Mouse (Mus musculus) liver, embryonic 13.5 days (tissue): Measurements from ENCODE around the gene Scin. TPM values are rescaled to one million over a fixed set of nuclear protein-coding genes. Genes with fewer than 3 reads are reported as not detected.
A peak's percentile ranks its signal among the peaks of the same experiment; 100 is the strongest.

Source experiments
- ATAC-seq: fragments of 200-750 bp; cut with Nextera tagmentation; 2 replicates; pipeline ENCODE4 v1.8.0; 2017; ENCODE audit warnings: low read depth, mild to moderate bottlenecking, moderate number of reproducible peaks, moderate library complexity
- DNase-seq: peaks from one replicate; pipeline ENCODE4 v3.0.0; 2022
- H3K27ac ChIP-seq: fragments of 300-500 bp; sonication (generic); 2 replicates; pipeline ENCODE4 v1.5.1; 2015; ENCODE audit warnings: moderate library complexity, mild to moderate bottlenecking, inconsistent platforms
- H3K27me3 ChIP-seq: fragments of 300-500 bp; sonication (generic); 2 replicates; pipeline ENCODE4 v1.6.1; 2015; ENCODE audit warnings: mild to moderate bottlenecking, inconsistent platforms
- H3K36me3 ChIP-seq: fragments of 300-500 bp; sonication (generic); 2 replicates; pipeline ENCODE4 v1.6.1; 2015; ENCODE audit warnings: mild to moderate bottlenecking, inconsistent platforms
- H3K4me1 ChIP-seq: fragments of 300-500 bp; sonication (generic); replicated peaks from 2 replicates; pipeline ENCODE4 v1.6.1; 2015; ENCODE audit warnings: inconsistent platforms
- H3K4me2 ChIP-seq: fragments of 300-500 bp; sonication (generic); 2 replicates; pipeline ENCODE4 v1.6.1; 2015; ENCODE audit warnings: inconsistent platforms, mild to moderate bottlenecking, moderate library complexity
- H3K4me3 ChIP-seq: fragments of 300-500 bp; sonication (generic); replicated peaks from 2 replicates; pipeline ENCODE4 v1.5.1; 2015; ENCODE audit warnings: mild to moderate bottlenecking, inconsistent platforms
- H3K9ac ChIP-seq: fragments of 300-500 bp; sonication (generic); 2 replicates; pipeline ENCODE4 v1.6.1; 2015; ENCODE audit warnings: mild to moderate bottlenecking, inconsistent platforms
- H3K9me3 ChIP-seq: fragments of 300-500 bp; sonication (generic); replicated peaks from 2 replicates; pipeline ENCODE4 v1.6.1; 2016; ENCODE audit warnings: inconsistent platforms
- WGBS: fragments of 180-500 bp; shearing (Covaris S2); methylation state at CpG from one replicate; pipeline ENCODE4 v1.1.7; 2015; ENCODE audit not compliant: insufficient replicate concordance; 5-methylcytosine and 5-hydroxymethylcytosine counted together
- polyA plus RNA-seq: library from polyadenylated mRNA; unstranded; fragments of >200 nt; fragmentation: Nextera tagmentation; extraction: Ambion mirVana; gene quantifications from 2 replicates; pipeline ENCODE4 v1.2.1, GENCODE M21; 2015

The Scin gene
- polyA plus RNA-seq, 1 experiment from 2014 or later: 0.13 TPM

GRCm38 (mm10) chr12:40146510-40146909 is 12.5 kb upstream of the Scin start:
- ATAC-seq: no peak
- Histone ChIP-seq H3K4me2 (no peak overlapping the region), H3K4me3 (no peak overlapping the region), H3K9ac (no peak overlapping the region), H3K9me3 (no peaks in the 10 kb centered on the region), H3K27ac (no peak overlapping the region), H3K36me3 (no peaks in the 10 kb centered on the region), H3K4me1 (no peaks in the 10 kb centered on the region), H3K27me3 (no peaks in the 10 kb centered on the region)
- 33% methylated on average over 5 of the region's 5 CpGs for WGBS
- no peak for DNase-seq

GRCm38 (mm10) chr12:40140706-40141105 is 6.7 kb upstream of the Scin start:
- H3K4me2 ChIP-seq: no peak overlapping the region
- DNase-seq (no peak), ATAC-seq (no peak)
- no peaks in the 10 kb centered on the region for H3K36me3 ChIP-seq
- no peaks in the 10 kb centered on the region for H3K27me3 ChIP-seq
- WGBS: 41% methylated on average over 5 of the region's 5 CpGs
- no peak overlapping the region for H3K27ac ChIP-seq
- no peak overlapping the region for H3K4me3 ChIP-seq
- H3K4me1 ChIP-seq: no peaks in the 10 kb centered on the region
- no peaks in the 10 kb centered on the region for H3K9me3 ChIP-seq
- H3K9ac ChIP-seq: no peak overlapping the region

GRCm38 (mm10) chr12:40139484-40140245 is 5.6 kb upstream of the Scin start:
- DNase-seq (no peak), ATAC-seq (no peak)
- no peak overlapping the region for H3K27ac ChIP-seq
- no peak overlapping the region for H3K4me3 ChIP-seq
- 71% methylated on average over 8 of the region's 8 CpGs for WGBS
- no peak overlapping the region for H3K4me2 ChIP-seq
- H3K9ac ChIP-seq: no peak overlapping the region
- no peaks in the 10 kb centered on the region for H3K36me3 ChIP-seq
- no peaks in the 10 kb centered on the region for H3K9me3 ChIP-seq
- H3K4me1 ChIP-seq: no peaks in the 10 kb centered on the region
- peaks cover 5% of the 10 kb centered on the region for H3K27me3 ChIP-seq

- H3K4me2 ChIP-seq: peak overlapping the region; percentile 56
Measured at GRCm38 (mm10) chr12:40134529-40134928, 501 bp upstream of the Scin start.

GRCm38 (mm10) chr12:40133194-40133572 is 845 bp downstream of the Scin start:
- Histone ChIP-seq H3K9me3 (no peaks in the 10 kb centered on the region), H3K4me3 (0 out of 2 replicates have a peak overlapping the region, but pooled peaks have one; percentile 37), H3K36me3 (no peaks in the 10 kb centered on the region), H3K4me2 (peak overlapping the region; percentile 56; the same call in 1 of the 2 replicates), H3K4me1 (peaks cover 8% of the 10 kb centered on the region), H3K27me3 (peaks cover 41% of the 10 kb centered on the region), H3K9ac (no peak overlapping the region), H3K27ac (no peak overlapping the region)
- ATAC-seq (no peak), DNase-seq (no peak)
- WGBS: 29% methylated on average over 10 of the region's 10 CpGs

More at GRCm38 (mm10) chr12:40134529-40134928, 501 bp upstream of the Scin start:
- H3K27me3 ChIP-seq: peaks cover 41% of the 10 kb centered on the region
- ATAC-seq: no peak
- DNase-seq: no peak
- no peaks in the 10 kb centered on the region for H3K36me3 ChIP-seq
- no peaks in the 10 kb centered on the region for H3K9me3 ChIP-seq
- peak overlapping the region; percentile 37; the same call in 1 of the 2 replicates for H3K4me3 ChIP-seq
- WGBS: 41% methylated on average over 11 of the region's 11 CpGs
- no peak overlapping the region for H3K9ac ChIP-seq
- no peak overlapping the region for H3K27ac ChIP-seq
- H3K4me1 ChIP-seq: peaks cover 8% of the 10 kb centered on the region

GRCm38 (mm10) chr12:40118872-40119271 is 15.2 kb downstream of the Scin start:
- Histone ChIP-seq H3K27ac (no peak overlapping the region), H3K9ac (no peak overlapping the region)
- 26% methylated on average over 2 of the region's 2 CpGs for WGBS

GRCm38 (mm10) chr12:40117045-40117444 is 17.0 kb downstream of the Scin start:
- H3K4me2 ChIP-seq: no peak overlapping the region
- no peaks in the 10 kb centered on the region for H3K36me3 ChIP-seq
- H3K27me3 ChIP-seq: no peaks in the 10 kb centered on the region
- H3K9ac ChIP-seq: no peak overlapping the region
- DNase-seq (no peak), ATAC-seq (no peak)
- H3K4me3 ChIP-seq: no peak overlapping the region
- no peaks in the 10 kb centered on the region for H3K9me3 ChIP-seq
- no peak overlapping the region for H3K27ac ChIP-seq
- H3K4me1 ChIP-seq: no peaks in the 10 kb centered on the region
- 82% methylated on average over 6 of the region's 6 CpGs for WGBS

More at GRCm38 (mm10) chr12:40118872-40119271, 15.2 kb downstream of the Scin start:
- Histone ChIP-seq H3K4me1 (no peaks in the 10 kb centered on the region), H3K36me3 (no peaks in the 10 kb centered on the region), H3K4me2 (no peak overlapping the region), H3K4me3 (no peak overlapping the region), H3K9me3 (no peaks in the 10 kb centered on the region), H3K27me3 (no peaks in the 10 kb centered on the region)
- ATAC-seq (no peak), DNase-seq (no peak)

- ATAC-seq (no peak), DNase-seq (no peak)
- Histone ChIP-seq H3K27me3 (no peaks in the 10 kb centered on the region), H3K4me3 (no peak overlapping the region), H3K36me3 (no peaks in the 10 kb centered on the region), H3K9ac (no peak overlapping the region), H3K27ac (no peak overlapping the region), H3K9me3 (no peaks in the 10 kb centered on the region), H3K4me1 (no peaks in the 10 kb centered on the region), H3K4me2 (no peak overlapping the region)
- 65% methylated on average over 5 of the region's 5 CpGs for WGBS
Measured at GRCm38 (mm10) chr12:40116214-40116613, 17.8 kb downstream of the Scin start.

- 57% methylated on average over 4 of the region's 4 CpGs for WGBS
Measured at GRCm38 (mm10) chr12:40114883-40115282, 19.1 kb downstream of the Scin start.

GRCm38 (mm10) chr12:40114020-40114419 is 20.0 kb downstream of the Scin start:
- ATAC-seq: no peak
- WGBS: 63% methylated on average over 3 of the region's 3 CpGs
- H3K9me3 ChIP-seq: no peaks in the 10 kb centered on the region

More at GRCm38 (mm10) chr12:40114883-40115282, 19.1 kb downstream of the Scin start:
- H3K27ac ChIP-seq: no peak overlapping the region
- H3K27me3 ChIP-seq: no peaks in the 10 kb centered on the region
- no peaks in the 10 kb centered on the region for H3K9me3 ChIP-seq
- no peaks in the 10 kb centered on the region for H3K4me1 ChIP-seq
- H3K4me3 ChIP-seq: no peak overlapping the region
- DNase-seq (no peak), ATAC-seq (no peak)
- H3K9ac ChIP-seq: no peak overlapping the region
- H3K36me3 ChIP-seq: no peaks in the 10 kb centered on the region
- H3K4me2 ChIP-seq: no peak overlapping the region

GRCm38 (mm10) chr12:40113605-40114004 is 20.4 kb downstream of the Scin start:
- Histone ChIP-seq H3K36me3 (no peaks in the 10 kb centered on the region), H3K27me3 (no peaks in the 10 kb centered on the region), H3K9me3 (no peaks in the 10 kb centered on the region), H3K27ac (no peak overlapping the region), H3K4me2 (no peak overlapping the region), H3K4me1 (no peaks in the 10 kb centered on the region), H3K4me3 (no peak overlapping the region), H3K9ac (no peak overlapping the region)
- ATAC-seq (no peak), DNase-seq (no peak)
- 37% methylated on average over 2 of the region's 2 CpGs for WGBS

More at GRCm38 (mm10) chr12:40114020-40114419, 20.0 kb downstream of the Scin start:
- no peak overlapping the region for H3K4me3 ChIP-seq
- no peak overlapping the region for H3K9ac ChIP-seq
- no peak overlapping the region for H3K4me2 ChIP-seq
- no peaks in the 10 kb centered on the region for H3K36me3 ChIP-seq
- H3K27me3 ChIP-seq: no peaks in the 10 kb centered on the region
- no peak for DNase-seq
- H3K27ac ChIP-seq: no peak overlapping the region
- no peaks in the 10 kb centered on the region for H3K4me1 ChIP-seq

- H3K36me3 ChIP-seq: no peaks in the 10 kb centered on the region
- no peak overlapping the region for H3K4me3 ChIP-seq
- H3K9ac ChIP-seq: no peak overlapping the region
- H3K27me3 ChIP-seq: no peaks in the 10 kb centered on the region
- H3K9me3 ChIP-seq: no peaks in the 10 kb centered on the region
- no peak overlapping the region for H3K27ac ChIP-seq
- no peak overlapping the region for H3K4me2 ChIP-seq
- no peak for ATAC-seq
- 0 out of 2 replicates have a peak, but pooled peaks cover 2% of the 10 kb centered on the region for H3K4me1 ChIP-seq
- DNase-seq: no peak
- WGBS: 62% methylated on average over 1 of the region's 1 CpGs
Measured at GRCm38 (mm10) chr12:40109227-40109626, 24.8 kb downstream of the Scin start.
